Comparison of ENCODE assay signal across 8 mouse cellular contexts in the genomic region with DNA sequence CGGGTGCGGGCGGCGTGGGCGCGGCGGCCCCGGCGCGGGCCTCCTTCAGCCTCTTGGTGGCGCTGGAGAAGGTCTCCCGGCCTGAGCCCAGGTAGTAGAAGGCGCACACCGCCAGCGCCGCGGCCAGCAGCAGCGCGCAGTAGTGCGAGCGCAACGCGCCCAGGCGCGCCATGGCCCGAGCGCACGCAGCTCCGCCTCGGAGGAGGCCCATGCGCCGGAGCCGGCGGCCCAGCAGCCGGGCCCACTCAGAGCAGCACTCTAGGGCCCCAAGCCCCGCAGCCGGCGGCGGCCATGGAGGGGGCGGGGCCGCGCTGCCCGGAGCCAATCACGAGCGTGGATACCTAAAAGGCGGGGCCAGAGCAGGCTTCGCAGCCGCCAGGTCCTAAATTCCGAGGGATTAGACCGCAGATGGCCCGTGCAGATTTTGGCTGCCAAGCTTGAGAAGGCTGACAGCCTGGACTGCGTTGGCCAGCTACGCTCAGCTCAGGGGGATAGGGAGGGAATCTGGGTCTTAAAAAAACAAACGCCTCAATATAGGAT. TPM values are rescaled to one million over a fixed set of nuclear protein-coding genes. Genes with fewer than 3 reads are reported as not detected.
A peak's percentile ranks its signal among the peaks of the same experiment; 100 is the strongest.
DNase-seq lines count a peak whose midpoint lies in the region; ATAC-seq lines count a peak whose summit lies in the region.

Gene Xxylt1 (minus strand): TSS at position 308 of the 540 bp plus-strand sequence.

- H3K9ac ChIP-seq in lung, embryonic 16.5 days (ENCODE audit: low read length): peak within 1 kb of the TSS; percentile 72

- peak within 1 kb of the TSS; percentile 82 for H3K27ac ChIP-seq in lung, embryonic 16.5 days (ENCODE audit: low read length)

- peak; percentile 78 for DNase-seq in MEL-GATA-1-ER (ENCODE audit: extremely low read depth, low read depth)
- peak; percentile 95 for DNase-seq in cerebellum, adult 8-10 months
- peak; percentile 92 for DNase-seq in forelimb bud, embryonic 11.5 days (ENCODE audit: low read depth, low spot score)
- DNase-seq in layer of hippocampus, adult 9-10 months (ENCODE audit: low spot score): peak; percentile 90
- DNase-seq in ovary, postnatal 10 days (ENCODE audit: low spot score): peak; percentile 86
- DNase-seq in thymus, postnatal 10 days (ENCODE audit: low spot score in 2 of 2): peak; percentile 91 to 93

- ATAC-seq in hematopoietic stem cell, adult 5-6 weeks (replicated peaks in 1 of 2; ENCODE audit: insufficient read depth in 1 of 2, low FRiP score in 2 of 2, low TSS enrichment in 1 of 2, low read depth in 1 of 2, poor library complexity in 2 of 2, severe bottlenecking in 2 of 2): peak; percentile 93 to 96
- peak; percentile 99 for ATAC-seq in lung, embryonic 16.5 days (ENCODE audit: low read depth)

- H3K4me3 ChIP-seq in lung, embryonic 16.5 days (ENCODE audit: low read length): peak within 1 kb of the TSS; percentile 71

- under 1% methylated on average over 50 of the region's 54 CpGs for WGBS in lung, embryonic 16.5 days

- no peaks in the 10 kb centered on the region for H3K9me3 ChIP-seq in lung, embryonic 16.5 days (ENCODE audit: control insufficient read depth, low read length)

- peaks cover 7% of the 10 kb centered on the region for H3K4me1 ChIP-seq in lung, embryonic 16.5 days (replicated peaks; ENCODE audit: control insufficient read depth, insufficient read depth, low read length)

- H3K27me3 ChIP-seq in lung, embryonic 16.5 days (ENCODE audit: control insufficient read depth, insufficient read depth, low read depth, low read length): no peaks in the 10 kb centered on the region

- peak within 1 kb of the TSS; percentile 99 for H3K4me2 ChIP-seq in lung, embryonic 16.5 days (ENCODE audit: low read depth, low read length)

- H3K36me3 ChIP-seq in lung, embryonic 16.5 days (ENCODE audit: control insufficient read depth, insufficient read depth, low read length): peaks cover 4% of the 10 kb centered on the region

RNA-seq across cellular contexts. Expression of gene Xxylt1, which starts in this region (rescaled TPM):
- 9.2 and 12.6 TPM in 2 replicates for total RNA-seq in hematopoietic stem cell, adult 5-6 weeks (2017)
- polyA plus RNA-seq in lung, embryonic 16.5 days (2015; fragmentation: Nextera tagmentation; extraction: Ambion mirVana): 6.9 and 11.7 TPM in 2 replicates

Comparison
In these comparisons a context has a peak if more than half of its experiments do, and no peak if none do; other contexts are left out.
1. Peak in every context shown above with its lines: DNase-seq, ATAC-seq, H3K4me3 ChIP-seq and H3K27ac ChIP-seq.